Mouse (Mus musculus): ENCODE data around the gene Grxcr1. TPM values are rescaled to one million over a fixed set of nuclear protein-coding genes. Genes with fewer than 3 reads are reported as not detected.

Gene Grxcr1
- total and polyA plus RNA-seq, 3 experiments: not detected

DNA sequence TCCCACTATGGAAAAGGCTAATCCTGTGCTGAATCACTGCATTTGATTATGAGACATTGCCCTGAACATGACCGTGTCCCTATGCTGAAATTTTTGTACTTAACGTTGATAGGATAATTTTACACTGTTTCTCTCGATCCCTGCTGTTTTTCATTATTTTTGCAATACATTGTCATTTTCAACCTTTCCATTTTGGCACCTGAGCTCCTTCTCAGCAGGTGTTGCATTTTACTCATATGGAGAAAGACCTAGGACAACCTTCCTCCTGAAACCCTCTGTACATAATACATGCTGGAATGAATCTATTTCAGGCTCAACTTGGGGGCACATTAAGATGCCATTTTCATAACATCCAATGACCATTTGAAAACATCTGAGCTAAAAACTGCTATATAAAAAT is 38.7 kb downstream of the Grxcr1 start:
- no peak for TF ChIP-seq KAT2A (conservative IDR thresholded peaks at IDR 0.05; ENCODE audit: low read depth, low read length)
- TF ChIP-seq ETS1 (IDR thresholded peaks at IDR 0.05; ENCODE audit: low read depth, low read length): no peak
- TF ChIP-seq TCF12 (IDR thresholded peaks at IDR 0.05; ENCODE audit: low read depth, low read length): no peak
- TF ChIP-seq NELFE (IDR thresholded peaks at IDR 0.05; ENCODE audit: low read depth, low read length): no peak
- TF ChIP-seq ZNF384 (IDR thresholded peaks at IDR 0.05; ENCODE audit: low read depth, low read length): no peak
- no peak for TF ChIP-seq MAFK (IDR thresholded peaks at IDR 0.05; ENCODE audit: borderline replicate concordance, low read depth, low read length)
- no peak for TF ChIP-seq ZKSCAN1 (IDR thresholded peaks at IDR 0.05; ENCODE audit: low read depth, low read length)
- TF ChIP-seq POLR2A (IDR thresholded peaks at IDR 0.05; ENCODE audit: control insufficient read depth in 1 of 2, insufficient read depth in 1 of 2, low read depth in 1 of 2, low read length in 2 of 2, poor library complexity in 1 of 2): no peak
- TF ChIP-seq EP300 (IDR thresholded peaks at IDR 0.05; ENCODE audit: low read depth in 1 of 2, low read length in 2 of 2): no peak
- no peak for TF ChIP-seq MAZ (IDR thresholded peaks at IDR 0.05; ENCODE audit: low read depth, low read length)
- TF ChIP-seq SMC3 (IDR thresholded peaks at IDR 0.05; ENCODE audit: low read depth, low read length): no peak
- no peak for TF ChIP-seq GATA1 (IDR thresholded peaks at IDR 0.05; ENCODE audit: low read depth, low read length)
- no peak for TF ChIP-seq TAL1 (IDR thresholded peaks at IDR 0.05; ENCODE audit: low read length)
- TF ChIP-seq E2F4 (IDR thresholded peaks at IDR 0.05; ENCODE audit: borderline replicate concordance, low read depth, low read length): no peak
- no peak for TF ChIP-seq NRF1 (IDR thresholded peaks at IDR 0.05; ENCODE audit: insufficient read depth, low read depth, low read length, poor library complexity, severe bottlenecking)
- no peak for TF ChIP-seq POLR2AphosphoS5 (IDR thresholded peaks at IDR 0.05; ENCODE audit: borderline replicate concordance, low read depth, low read length)
- no peak for TF ChIP-seq POLR2AphosphoS2 (IDR thresholded peaks at IDR 0.05; ENCODE audit: low read length)
- no peak for TF ChIP-seq UBTF (IDR thresholded peaks at IDR 0.05; ENCODE audit: borderline replicate concordance, insufficient read depth, low read depth, low read length)
- H3K9me3 ChIP-seq (replicated peaks; ENCODE audit: insufficient read depth, low read length): no peaks in the 10 kb centered on the region
- DNase-seq (ENCODE audit: low read depth, low spot score): no peak
- H3K9ac ChIP-seq (ENCODE audit: control insufficient read depth, low read depth, low read length, poor library complexity, severe bottlenecking): no peak overlapping the region
- H3K4me3 ChIP-seq (ENCODE audit: control insufficient read depth in 1 of 2, insufficient read depth in 1 of 2, low read depth in 2 of 2, low read length in 2 of 2): no peak overlapping the region
- H3K36me3 ChIP-seq (ENCODE audit: control insufficient read depth in 1 of 2, insufficient read depth in 2 of 2, low read length in 2 of 2): no peaks in the 10 kb centered on the region
- H3K27me3 ChIP-seq (ENCODE audit: control insufficient read depth in 1 of 2, insufficient read depth in 2 of 2, low read length in 2 of 2): no peaks in the 10 kb centered on the region
- H3K79me2 ChIP-seq (ENCODE audit: control insufficient read depth, insufficient read depth, low read length, poor library complexity): no peaks in the 10 kb centered on the region
- no peak overlapping the region for H3K27ac ChIP-seq (ENCODE audit: control insufficient read depth, low read depth, low read length)
- H3K4me1 ChIP-seq (ENCODE audit: control insufficient read depth in 1 of 2, insufficient read depth in 2 of 2, low read length in 2 of 2): no peaks in the 10 kb centered on the region

DNA sequence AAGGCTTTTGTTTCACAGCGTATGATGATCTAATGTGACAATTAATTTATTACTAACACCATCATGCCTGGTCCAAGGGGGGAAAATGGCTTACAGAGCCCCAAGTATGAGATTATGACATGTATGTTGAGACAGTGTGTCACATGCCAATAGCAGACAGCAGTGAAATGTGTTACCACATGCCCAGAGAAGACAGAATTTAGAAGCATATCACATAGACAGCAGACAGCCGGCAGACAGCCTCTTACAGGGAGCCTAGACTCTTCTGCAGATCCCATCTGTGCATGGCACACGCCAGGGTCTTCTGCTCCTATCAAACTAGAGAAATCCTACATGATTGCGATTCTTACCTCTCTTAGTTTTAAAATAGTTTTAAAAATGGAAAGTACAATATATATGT is 40.2 kb downstream of the Grxcr1 start:
- Histone ChIP-seq H3K4me3 (ENCODE audit: control insufficient read depth in 1 of 2, insufficient read depth in 1 of 2, low read depth in 2 of 2, low read length in 2 of 2) (no peak overlapping the region), H3K27me3 (ENCODE audit: control insufficient read depth in 1 of 2, insufficient read depth in 2 of 2, low read length in 2 of 2) (no peaks in the 10 kb centered on the region), H3K9ac (ENCODE audit: control insufficient read depth, low read depth, low read length, poor library complexity, severe bottlenecking) (no peak overlapping the region), H3K27ac (ENCODE audit: control insufficient read depth, low read depth, low read length) (no peak overlapping the region), H3K4me1 (ENCODE audit: control insufficient read depth in 1 of 2, insufficient read depth in 2 of 2, low read length in 2 of 2) (no peaks in the 10 kb centered on the region), H3K9me3 (replicated peaks; ENCODE audit: insufficient read depth, low read length) (no peaks in the 10 kb centered on the region), H3K79me2 (ENCODE audit: control insufficient read depth, insufficient read depth, low read length, poor library complexity) (no peaks in the 10 kb centered on the region), H3K36me3 (ENCODE audit: control insufficient read depth in 1 of 2, insufficient read depth in 2 of 2, low read length in 2 of 2) (no peaks in the 10 kb centered on the region)
- TF ChIP-seq GABPA (IDR thresholded peaks at IDR 0.05; ENCODE audit: low read depth, low read length): no peak
- TF ChIP-seq SMC3 (IDR thresholded peaks at IDR 0.05; ENCODE audit: low read depth, low read length): no peak
- no peak for TF ChIP-seq E2F4 (IDR thresholded peaks at IDR 0.05; ENCODE audit: borderline replicate concordance, low read depth, low read length)
- TF ChIP-seq NELFE (IDR thresholded peaks at IDR 0.05; ENCODE audit: low read depth, low read length): no peak
- TF ChIP-seq CHD1 (IDR thresholded peaks at IDR 0.05; ENCODE audit: low read depth, low read length): no peak
- TF ChIP-seq NRF1 (IDR thresholded peaks at IDR 0.05; ENCODE audit: insufficient read depth, low read depth, low read length, poor library complexity, severe bottlenecking): no peak
- TF ChIP-seq HCFC1 (IDR thresholded peaks at IDR 0.05; ENCODE audit: low read depth, low read length): no peak
- TF ChIP-seq KAT2A (conservative IDR thresholded peaks at IDR 0.05; ENCODE audit: low read depth, low read length): no peak
- TF ChIP-seq ZNF384 (IDR thresholded peaks at IDR 0.05; ENCODE audit: low read depth, low read length): no peak
- no peak for DNase-seq (ENCODE audit: low read depth, low spot score)

All from MEL (cell line).